Mouse (Mus musculus): ENCODE measurements around the gene A930009A15Rik. TPM values are rescaled to one million over a fixed set of nuclear protein-coding genes. Genes with fewer than 3 reads are reported as not detected.

The A930009A15Rik gene
- polyA plus RNA-seq (2012; rRNA removed) = not detected in 2 replicates

GRCm38 (mm10) chr10:115569712-115570491 is at the start of gene A930009A15Rik:
Gene A930009A15Rik, plus strand, starts transcription at chr10:115569986.

DNA sequence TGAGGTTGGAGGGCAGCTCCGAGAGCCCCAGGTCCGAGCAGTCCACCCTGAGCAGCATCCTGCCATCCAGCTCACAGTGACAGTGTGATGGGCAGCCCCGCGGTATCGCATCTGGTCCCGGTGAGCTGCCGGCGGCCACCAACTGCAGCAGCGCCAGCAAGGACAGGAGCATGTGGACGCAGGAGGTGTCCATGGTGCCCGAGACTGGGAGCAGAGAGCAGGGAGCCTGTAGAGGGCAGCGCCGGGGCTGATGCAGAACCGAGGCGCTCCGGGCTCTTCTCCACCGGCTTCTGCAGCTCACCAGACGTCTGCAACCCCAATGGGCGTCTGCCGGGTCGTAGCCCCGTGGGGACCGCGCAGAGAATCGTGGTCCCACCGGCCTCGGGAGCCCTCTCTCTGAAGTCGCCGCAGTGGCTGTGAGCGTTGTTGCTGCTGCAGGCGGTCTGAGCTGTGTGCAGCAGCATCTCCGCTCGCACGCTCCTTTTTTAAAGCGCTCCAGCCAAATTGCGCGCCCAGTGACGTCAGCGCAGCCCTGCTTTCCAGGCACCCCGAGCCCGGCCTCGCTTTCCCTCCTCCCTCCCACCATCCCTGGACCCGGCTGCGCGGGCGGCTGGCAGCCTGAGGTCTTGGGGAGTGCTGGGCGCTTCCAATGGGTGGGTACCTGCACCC is 17.6 kb downstream of the A930009A15Rik start, which contains the start of gene Lgr5:
TSS of gene Lgr5 (minus strand) at position 480 of the 669 bp plus-strand sequence.

Other genes with a start within 250 kb of the A930009A15Rik start
- gene Tmem19, start 207.5 kb upstream of the A930009A15Rik start, polyA plus RNA-seq (2012; rRNA removed) = 15.0 and 19.5 TPM in 2 replicates
- 6.3 and 7.4 TPM in 2 replicates for gene Thap2, start 185.5 kb upstream of the A930009A15Rik start, polyA plus RNA-seq (2012; rRNA removed)
- 8.7 and 11.4 TPM in 2 replicates for gene Zfc3h1, start 185.0 kb upstream of the A930009A15Rik start, polyA plus RNA-seq (2012; rRNA removed)
- 6.4 and 7.1 TPM in 2 replicates for gene Lgr5, start 17.8 kb downstream of the A930009A15Rik start, polyA plus RNA-seq (2012; rRNA removed)
- gene Tspan8, start 246.8 kb downstream of the A930009A15Rik start, polyA plus RNA-seq (2012; rRNA removed) = 65.4 and 126 TPM in 2 replicates

Measured in colon, adult 2 months (tissue).